Mouse (Mus musculus) ovary, postnatal 14 days (tissue): ENCODE data around the gene Cops4.

ENCODE experiments used
- DNase-seq: peaks from one replicate; pipeline ENCODE4 v3.0.0; 2022; ENCODE audit warnings: low spot score

Cops4 gene

GRCm38 (mm10) chr5:100518049-100519026 lies at the start of gene Cops4:
TSS of gene Cops4 (plus strand) at chr5:100518309.
- DNase-seq: peak; percentile 92

GRCm38 (mm10) chr5:100476328-100476727 lies 41.8 kb upstream of the Cops4 start:
- DNase-seq: no peak

GRCm38 (mm10) chr5:100477604-100478003 lies 40.5 kb upstream of the Cops4 start:
- no peak for DNase-seq

GRCm38 (mm10) chr5:100483569-100483968 lies 34.5 kb upstream of the Cops4 start:
- no peak for DNase-seq

- no peak for DNase-seq
These were observed 31.0 kb upstream of the Cops4 start for GRCm38 (mm10) chr5:100487120-100487519.

- DNase-seq: no peak
These were observed 29.9 kb upstream of the Cops4 start for GRCm38 (mm10) chr5:100488231-100488630.

- DNase-seq: no peak
These were observed 28.8 kb upstream of the Cops4 start for GRCm38 (mm10) chr5:100489340-100489739.

GRCm38 (mm10) chr5:100491704-100492103 lies 26.4 kb upstream of the Cops4 start:
- DNase-seq: no peak

GRCm38 (mm10) chr5:100498436-100499180 lies 19.5 kb upstream of the Cops4 start:
- peak; percentile 65 for DNase-seq

- no peak for DNase-seq
These were observed 18.9 kb upstream of the Cops4 start for GRCm38 (mm10) chr5:100499243-100499642.

GRCm38 (mm10) chr5:100499831-100500304 lies 18.2 kb upstream of the Cops4 start:
- DNase-seq: peak; percentile 12

GRCm38 (mm10) chr5:100500458-100500961 lies 17.6 kb upstream of the Cops4 start, which contains the start of gene Lin54:
TSS of gene Lin54 (minus strand) at chr5:100500639.
- DNase-seq: peak; percentile 70

- no peak for DNase-seq
These were observed 16.8 kb upstream of the Cops4 start for GRCm38 (mm10) chr5:100501267-100501666.

- DNase-seq: no peak
These were observed 8.9 kb upstream of the Cops4 start for GRCm38 (mm10) chr5:100509247-100509646.

GRCm38 (mm10) chr5:100512576-100512975 lies 5.5 kb upstream of the Cops4 start:
- DNase-seq: no peak

GRCm38 (mm10) chr5:100519027-100519411 lies 910 bp downstream of the Cops4 start:
- peak; percentile 8 for DNase-seq

- DNase-seq: no peak
These were observed 2.1 kb downstream of the Cops4 start for GRCm38 (mm10) chr5:100520223-100520622.

GRCm38 (mm10) chr5:100523331-100523730 lies 5.2 kb downstream of the Cops4 start:
- DNase-seq: no peak

GRCm38 (mm10) chr5:100524921-100525320 lies 6.8 kb downstream of the Cops4 start:
- no peak for DNase-seq

- DNase-seq: no peak
These were observed 7.5 kb downstream of the Cops4 start for GRCm38 (mm10) chr5:100525620-100526019.

- DNase-seq: no peak
These were observed 8.1 kb downstream of the Cops4 start for GRCm38 (mm10) chr5:100526164-100526563.

GRCm38 (mm10) chr5:100535826-100536225 lies 17.7 kb downstream of the Cops4 start:
- no peak for DNase-seq
